Mouse (Mus musculus) stomach, embryonic 15.5 days (tissue): ENCODE data around the gene St7. TPM values are rescaled to one million over a fixed set of nuclear protein-coding genes. Genes with fewer than 3 reads are reported as not detected.

Experiments used
- ATAC-seq: fragments of 200-750 bp; cut with Nextera tagmentation; 2 replicates; pipeline ENCODE4 v1.8.0; 2017; ENCODE audit warnings: low read depth, moderate number of reproducible peaks, moderate TSS enrichment; ENCODE audit not compliant: insufficient read depth, low FRiP score
- H3K27ac ChIP-seq: fragments of 300-500 bp; sonication (generic); 2 replicates; pipeline ENCODE4 v1.5.1; 2015; ENCODE audit warnings: mild to moderate bottlenecking, inconsistent platforms
- H3K27me3 ChIP-seq: fragments of 300-500 bp; sonication (generic); replicated peaks from 2 replicates; pipeline ENCODE4 v1.6.1; 2015; ENCODE audit warnings: inconsistent platforms
- H3K36me3 ChIP-seq: fragments of 300-500 bp; sonication (generic); 2 replicates; pipeline ENCODE4 v1.6.1; 2015; ENCODE audit warnings: inconsistent platforms
- H3K4me1 ChIP-seq: fragments of 300-500 bp; sonication (generic); 2 replicates; pipeline ENCODE4 v1.6.1; 2015; ENCODE audit warnings: inconsistent platforms
- H3K4me2 ChIP-seq: fragments of 300-500 bp; sonication (generic); 2 replicates; pipeline ENCODE4 v1.6.1; 2015; ENCODE audit warnings: mild to moderate bottlenecking, inconsistent platforms
- H3K4me3 ChIP-seq: fragments of 300-500 bp; sonication (generic); replicated peaks from 2 replicates; pipeline ENCODE4 v1.5.1; 2015; ENCODE audit warnings: inconsistent platforms
- H3K9ac ChIP-seq: fragments of 300-500 bp; sonication (generic); 2 replicates; pipeline ENCODE4 v1.6.1; 2015; ENCODE audit warnings: inconsistent platforms
- H3K9me3 ChIP-seq: fragments of 300-500 bp; sonication (generic); 2 replicates; pipeline ENCODE4 v1.6.1; 2016; ENCODE audit warnings: inconsistent platforms
- WGBS: fragments of 180-500 bp; shearing (Covaris S2); methylation state at CpG from one replicate; pipeline ENCODE4 v1.1.7; 2015; 5-methylcytosine and 5-hydroxymethylcytosine counted together
- polyA plus RNA-seq: library from polyadenylated mRNA; unstranded; fragments of >200 nt; fragmentation: Nextera tagmentation; extraction: Ambion mirVana; gene quantifications from 2 replicates; pipeline ENCODE4 v1.2.1, GENCODE M21; 2015

St7 gene
- polyA plus RNA-seq, 1 experiment from 2014 or later, result 23.5 TPM

- no peak overlapping the region for H3K4me2 ChIP-seq
- 84% methylated on average over 1 of the region's 1 CpGs for WGBS
These were observed 229.4 kb downstream of the St7 start for GRCm38 (mm10) chr6:17922180-17922579.

DNA sequence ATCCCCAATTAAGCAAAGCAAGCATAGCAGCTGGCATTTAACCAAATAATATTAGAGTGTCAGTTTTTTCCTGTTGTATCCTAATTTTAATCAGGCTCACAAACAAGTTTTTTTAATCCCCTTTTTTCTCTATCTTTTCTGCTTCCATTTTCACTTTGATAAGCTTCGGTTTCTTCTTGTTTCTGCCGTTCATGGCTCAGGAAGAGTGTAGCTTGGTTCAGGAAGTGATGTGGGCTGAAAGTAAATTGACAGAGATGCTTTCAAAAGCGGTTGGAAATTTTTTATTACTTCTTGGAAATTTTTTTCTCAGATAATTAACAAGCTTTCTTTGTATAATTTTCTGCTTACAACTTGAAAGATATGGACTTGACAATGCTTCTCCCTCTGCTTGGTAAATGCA is 230.2 kb downstream of the St7 start:
- no peaks in the 10 kb centered on the region for H3K9me3 ChIP-seq
- 72% methylated on average over 3 of the region's 3 CpGs for WGBS
- no peak overlapping the region for H3K9ac ChIP-seq
- no peaks in the 10 kb centered on the region for H3K36me3 ChIP-seq
- H3K4me1 ChIP-seq, result no peaks in the 10 kb centered on the region
- no peaks in the 10 kb centered on the region for H3K27me3 ChIP-seq
- no peak overlapping the region for H3K4me2 ChIP-seq
- H3K4me3 ChIP-seq, result no peak overlapping the region
- no peak overlapping the region for H3K27ac ChIP-seq
- ATAC-seq, result no peak

More at GRCm38 (mm10) chr6:17922180-17922579, 229.4 kb downstream of the St7 start:
- no peak overlapping the region for H3K4me3 ChIP-seq
- no peaks in the 10 kb centered on the region for H3K9me3 ChIP-seq
- H3K27me3 ChIP-seq, result no peaks in the 10 kb centered on the region
- H3K4me1 ChIP-seq, result no peaks in the 10 kb centered on the region
- H3K36me3 ChIP-seq, result no peaks in the 10 kb centered on the region
- H3K27ac ChIP-seq, result no peak overlapping the region
- no peak overlapping the region for H3K9ac ChIP-seq
- no peak for ATAC-seq

DNA sequence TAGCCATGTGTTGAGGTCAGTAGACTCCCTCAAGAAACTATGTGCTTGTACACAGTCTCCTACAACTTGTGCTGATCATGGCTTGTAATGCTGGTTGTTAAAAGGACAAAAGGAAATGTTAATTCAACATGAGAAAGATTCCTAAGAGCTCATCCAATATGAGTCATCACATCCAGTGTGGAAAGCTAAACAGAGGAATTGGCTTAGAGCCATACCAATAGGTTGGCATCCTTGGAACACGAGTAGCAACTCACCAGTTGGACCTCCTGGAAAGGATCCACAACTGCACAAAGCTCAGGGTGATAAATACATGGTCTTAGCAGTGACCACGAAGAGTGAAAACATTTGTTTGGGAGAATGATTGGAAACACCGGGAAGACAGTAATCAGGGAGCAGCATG is 230.6 kb downstream of the St7 start:
- H3K4me3 ChIP-seq, result no peak overlapping the region
- no peak overlapping the region for H3K9ac ChIP-seq
- no peaks in the 10 kb centered on the region for H3K9me3 ChIP-seq
- H3K4me1 ChIP-seq, result no peaks in the 10 kb centered on the region; the same call in 1 of the 2 replicates
- no peaks in the 10 kb centered on the region for H3K27me3 ChIP-seq
- no peak overlapping the region for H3K27ac ChIP-seq
- WGBS, result 42% methylated on average over 3 of the region's 3 CpGs
- ATAC-seq, result no peak
- no peaks in the 10 kb centered on the region for H3K36me3 ChIP-seq
- no peak overlapping the region for H3K4me2 ChIP-seq

DNA sequence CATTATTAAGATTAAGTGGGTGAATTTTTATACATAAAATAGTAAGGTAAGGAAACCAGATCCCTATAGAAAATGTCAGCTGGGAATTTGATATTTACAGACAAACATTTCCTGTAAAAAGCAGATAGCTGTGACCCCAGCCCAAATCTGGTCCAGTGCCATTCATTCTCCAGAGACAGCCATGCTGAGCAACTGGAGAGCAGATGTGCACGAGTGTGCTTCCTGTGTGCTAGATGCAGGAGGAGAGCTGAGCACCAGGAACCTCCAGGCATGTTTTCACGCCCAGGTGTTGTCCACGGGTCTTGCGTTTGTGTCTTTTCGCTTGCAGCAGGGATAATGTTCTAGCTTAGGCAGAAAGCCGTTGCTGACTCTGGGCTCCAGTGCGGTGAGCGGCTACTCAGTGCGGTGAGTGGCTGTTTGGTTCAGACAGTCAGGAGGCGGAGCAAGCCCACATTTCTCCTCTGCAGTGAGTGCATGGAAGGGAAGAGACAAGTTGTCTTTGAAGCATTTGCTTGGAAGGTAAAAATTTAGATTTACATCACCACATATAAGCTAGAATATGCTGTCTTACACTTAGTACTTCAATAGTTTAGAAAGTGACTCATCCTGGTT is 231.3 kb downstream of the St7 start:
- no peak overlapping the region for H3K4me3 ChIP-seq
- no peaks in the 10 kb centered on the region for H3K36me3 ChIP-seq
- no peaks in the 10 kb centered on the region; the same call in 1 of the 2 replicates for H3K4me1 ChIP-seq
- ATAC-seq, result no peak
- H3K9ac ChIP-seq, result no peak overlapping the region
- no peak overlapping the region for H3K27ac ChIP-seq
- H3K27me3 ChIP-seq, result no peaks in the 10 kb centered on the region
- no peak overlapping the region for H3K4me2 ChIP-seq
- no peaks in the 10 kb centered on the region for H3K9me3 ChIP-seq
- 76% methylated on average over 10 of the region's 10 CpGs for WGBS

- no peaks in the 10 kb centered on the region for H3K9me3 ChIP-seq
- no peaks in the 10 kb centered on the region for H3K36me3 ChIP-seq
- H3K4me3 ChIP-seq, result no peak overlapping the region
- no peak for ATAC-seq
- WGBS, result 47% methylated on average over 4 of the region's 4 CpGs
- no peaks in the 10 kb centered on the region for H3K27me3 ChIP-seq
- no peak overlapping the region for H3K4me2 ChIP-seq
- no peak overlapping the region for H3K9ac ChIP-seq
- no peak overlapping the region for H3K27ac ChIP-seq
- H3K4me1 ChIP-seq, result no peaks in the 10 kb centered on the region; the same call in 1 of the 2 replicates
These were observed 232.5 kb downstream of the St7 start for GRCm38 (mm10) chr6:17925267-17925666.

GRCm38 (mm10) chr6:17927746-17928145 is 235.0 kb downstream of the St7 start:
- Histone ChIP-seq H3K4me3 (no peak overlapping the region), H3K27ac (no peak overlapping the region), H3K27me3 (no peaks in the 10 kb centered on the region), H3K9me3 (no peaks in the 10 kb centered on the region), H3K36me3 (no peaks in the 10 kb centered on the region), H3K9ac (no peak overlapping the region), H3K4me1 (no peaks in the 10 kb centered on the region; the same call in 1 of the 2 replicates), H3K4me2 (no peak overlapping the region)
- ATAC-seq, result no peak
- 72% methylated on average over 11 of the region's 11 CpGs for WGBS

DNA sequence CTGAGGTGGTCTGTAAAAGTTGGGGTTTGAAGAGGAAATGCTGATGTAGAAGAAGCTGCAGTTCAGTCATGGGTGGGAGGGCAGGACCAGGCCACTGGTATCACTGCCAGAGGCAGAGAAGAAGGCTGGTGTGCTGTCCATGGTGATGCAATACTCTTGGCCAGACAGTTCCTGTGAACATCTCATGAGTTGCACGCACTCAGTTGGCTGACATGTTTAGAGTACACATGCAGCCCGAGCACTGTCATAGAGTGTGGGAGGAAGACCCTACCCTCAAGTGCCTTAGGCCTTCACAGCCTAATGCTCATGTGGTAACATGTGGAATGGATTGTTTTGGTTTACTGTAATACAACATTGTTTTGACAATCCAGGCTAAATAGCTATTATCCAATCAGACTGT is 238.5 kb downstream of the St7 start:
- peak; percentile 78 for ATAC-seq
- Histone ChIP-seq H3K9ac (no peak overlapping the region), H3K36me3 (no peaks in the 10 kb centered on the region), H3K27ac (peak overlapping the region; percentile 28; the same call in 1 of the 2 replicates), H3K9me3 (no peaks in the 10 kb centered on the region), H3K4me2 (no peak overlapping the region), H3K4me3 (no peak overlapping the region), H3K4me1 (no peaks in the 10 kb centered on the region; the same call in 1 of the 2 replicates), H3K27me3 (no peaks in the 10 kb centered on the region)
- WGBS, result 55% methylated on average over 2 of the region's 2 CpGs

GRCm38 (mm10) chr6:17931835-17932234 is 239.1 kb downstream of the St7 start:
- no peak overlapping the region for H3K4me3 ChIP-seq
- no peaks in the 10 kb centered on the region for H3K27me3 ChIP-seq
- H3K4me1 ChIP-seq, result no peaks in the 10 kb centered on the region; the same call in 1 of the 2 replicates
- no peak overlapping the region for H3K27ac ChIP-seq
- WGBS, result 71% methylated on average over 7 of the region's 7 CpGs
- no peak overlapping the region for H3K4me2 ChIP-seq
- ATAC-seq, result no peak
- no peaks in the 10 kb centered on the region for H3K36me3 ChIP-seq
- H3K9ac ChIP-seq, result no peak overlapping the region
- H3K9me3 ChIP-seq, result no peaks in the 10 kb centered on the region

GRCm38 (mm10) chr6:17932806-17933205 is 240.1 kb downstream of the St7 start:
- Histone ChIP-seq H3K9me3 (no peaks in the 10 kb centered on the region), H3K27ac (no peak overlapping the region), H3K9ac (no peak overlapping the region), H3K27me3 (no peaks in the 10 kb centered on the region), H3K4me1 (no peaks in the 10 kb centered on the region; the same call in 1 of the 2 replicates), H3K36me3 (no peaks in the 10 kb centered on the region), H3K4me2 (no peak overlapping the region), H3K4me3 (no peak overlapping the region)
- 88% methylated on average over 8 of the region's 8 CpGs for WGBS
- ATAC-seq, result no peak

DNA sequence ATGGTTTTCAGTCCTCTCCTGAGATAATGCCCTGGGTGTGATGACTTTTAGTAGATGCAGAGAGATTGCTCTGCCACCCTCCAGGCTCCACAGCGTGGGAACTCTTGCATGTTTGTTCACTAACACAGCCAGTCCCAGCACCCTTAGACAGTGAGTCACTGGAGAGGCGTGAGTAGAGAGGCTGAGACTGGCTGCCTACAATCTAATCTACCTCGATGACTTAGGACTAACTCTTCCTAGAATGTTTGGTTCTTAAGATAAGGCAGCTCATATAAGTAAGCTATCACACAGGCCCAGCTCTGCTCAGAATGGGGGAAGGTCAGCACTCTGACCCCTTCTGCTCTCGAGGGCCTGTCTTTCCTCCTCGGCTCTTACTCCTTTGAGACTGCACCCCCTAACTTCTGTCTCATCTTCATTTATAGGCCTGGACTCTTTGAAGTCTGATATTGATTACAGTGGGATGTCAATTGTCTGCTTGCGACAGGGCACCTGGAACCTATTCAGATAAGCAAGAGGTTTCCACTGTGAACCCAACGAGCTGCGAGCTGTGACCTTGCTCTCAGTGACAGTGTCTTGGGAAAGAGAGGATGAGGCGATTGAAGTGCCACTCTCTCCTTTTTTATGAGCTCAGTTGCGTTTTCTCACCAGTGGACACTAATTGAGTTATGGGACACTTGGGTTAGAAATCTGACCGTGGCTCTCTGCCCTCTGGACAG is 246.1 kb downstream of the St7 start:
- Histone ChIP-seq H3K4me1 (no peaks in the 10 kb centered on the region), H3K9me3 (no peaks in the 10 kb centered on the region), H3K36me3 (no peaks in the 10 kb centered on the region), H3K27me3 (no peaks in the 10 kb centered on the region), H3K9ac (no peak overlapping the region), H3K4me3 (no peak overlapping the region), H3K27ac (no peak overlapping the region), H3K4me2 (no peak overlapping the region)
- ATAC-seq, result peak; percentile 77
- WGBS, result 38% methylated on average over 11 of the region's 11 CpGs

DNA sequence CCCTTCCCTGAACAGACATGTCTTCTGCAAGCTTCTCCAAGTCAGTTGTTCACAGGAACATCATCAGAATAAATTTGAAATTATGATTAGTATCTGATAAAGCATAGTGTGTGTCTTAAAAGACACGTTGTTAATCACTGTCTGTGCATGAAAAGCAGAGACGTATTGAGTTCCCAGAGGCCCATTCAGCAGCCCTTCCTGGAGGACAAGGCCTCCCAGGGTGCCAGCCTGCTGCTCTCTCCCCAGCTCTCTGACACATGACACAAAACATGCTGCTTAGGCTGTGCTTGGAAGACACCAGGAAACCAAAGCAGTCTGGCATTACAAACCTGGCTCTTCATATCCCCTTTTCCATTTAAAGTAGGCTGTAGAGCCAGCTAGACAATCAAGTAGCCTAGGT is 249.2 kb downstream of the St7 start:
- no peaks in the 10 kb centered on the region for H3K4me1 ChIP-seq
- H3K27me3 ChIP-seq, result no peaks in the 10 kb centered on the region
- ATAC-seq, result no peak; the same call in 1 of the 2 replicates
- no peak overlapping the region for H3K9ac ChIP-seq
- H3K27ac ChIP-seq, result no peak overlapping the region
- WGBS, result 41% methylated on average over 2 of the region's 2 CpGs
- no peak overlapping the region for H3K4me2 ChIP-seq
- no peaks in the 10 kb centered on the region for H3K36me3 ChIP-seq
- H3K9me3 ChIP-seq, result no peaks in the 10 kb centered on the region
- no peak overlapping the region for H3K4me3 ChIP-seq

GRCm38 (mm10) chr6:17942344-17942743 is 249.6 kb downstream of the St7 start:
- Histone ChIP-seq H3K27ac (no peak overlapping the region), H3K36me3 (no peaks in the 10 kb centered on the region), H3K9ac (no peak overlapping the region), H3K4me2 (no peak overlapping the region), H3K9me3 (no peaks in the 10 kb centered on the region), H3K4me1 (no peaks in the 10 kb centered on the region), H3K27me3 (no peaks in the 10 kb centered on the region), H3K4me3 (no peak overlapping the region)
- WGBS, result 31% methylated on average over 7 of the region's 7 CpGs
- no peak for ATAC-seq
